Mouse (Mus musculus) thymus, postnatal 10 days (tissue): ENCODE data around the gene Sugct.
"Not testable (repeated sequence)": the region's sequence is repeated elsewhere in the genome, so short reads cannot be mapped to it uniquely, and the experiment has no call there.

Experiments
- DNase-seq, 2 experiments: peaks; one replicate each; pipeline ENCODE4 v3.0.0; 2021; ENCODE audit warnings: low spot score in 2 of 2

Gene Sugct

GRCm38 (mm10) chr13:17604670-17605069 lies 90.7 kb downstream of the Sugct start:
- no peak for DNase-seq

DNA sequence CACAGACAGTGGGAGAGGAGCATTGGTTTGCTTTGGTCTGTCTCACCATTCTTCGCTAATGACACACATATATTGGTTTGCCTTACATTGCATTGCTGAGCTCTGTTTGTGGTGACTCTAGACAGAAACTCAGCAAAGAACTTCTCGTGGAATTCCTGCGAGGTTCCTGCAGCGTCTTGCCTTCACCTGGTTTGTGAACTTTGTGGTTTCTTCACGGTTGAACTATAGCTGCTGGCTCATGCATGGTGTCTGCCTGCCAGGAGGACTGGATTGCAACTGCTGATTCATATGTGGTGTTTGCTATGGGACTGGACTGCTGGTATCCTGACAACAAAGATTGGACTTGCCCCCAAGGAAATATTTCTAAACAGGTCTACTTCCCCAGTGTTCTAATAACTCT lies 91.6 kb downstream of the Sugct start:
- no peak for DNase-seq

GRCm38 (mm10) chr13:17585267-17585913 lies 110.0 kb downstream of the Sugct start:
- no peak for DNase-seq

DNA sequence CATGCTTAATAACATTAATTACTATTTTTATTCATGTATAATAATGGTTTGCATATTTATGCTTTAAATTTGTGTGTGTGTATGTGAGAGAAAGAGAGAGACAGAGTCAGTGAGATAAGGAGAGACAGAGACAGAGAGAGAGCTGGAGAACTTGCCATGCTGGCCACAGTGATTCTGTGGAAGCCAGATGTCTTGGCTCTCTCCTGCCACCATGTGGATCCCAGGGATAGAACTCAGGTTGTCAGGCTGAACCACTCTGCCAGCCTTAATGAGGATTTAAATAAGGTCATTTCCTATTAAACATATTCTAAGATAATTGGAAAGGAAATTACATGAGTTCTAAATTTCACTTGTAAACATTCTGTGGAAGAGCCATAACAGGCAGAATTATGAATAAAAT lies 110.5 kb downstream of the Sugct start:
- DNase-seq = peak in 1 of 2 experiments; percentile 7

- DNase-seq = no peak
These were observed 113.7 kb downstream of the Sugct start for GRCm38 (mm10) chr13:17581684-17582083.

GRCm38 (mm10) chr13:17559357-17559756 lies 136.0 kb downstream of the Sugct start:
- DNase-seq = no peak

GRCm38 (mm10) chr13:17536341-17536740 lies 159.0 kb downstream of the Sugct start:
- DNase-seq = no peak

- DNase-seq = no peak
These were observed 160.5 kb downstream of the Sugct start for GRCm38 (mm10) chr13:17534871-17535270.

GRCm38 (mm10) chr13:17534469-17534868 lies 160.9 kb downstream of the Sugct start:
- no peak for DNase-seq

- no peak for DNase-seq
These were observed 184.1 kb downstream of the Sugct start for GRCm38 (mm10) chr13:17511184-17511778.

DNA sequence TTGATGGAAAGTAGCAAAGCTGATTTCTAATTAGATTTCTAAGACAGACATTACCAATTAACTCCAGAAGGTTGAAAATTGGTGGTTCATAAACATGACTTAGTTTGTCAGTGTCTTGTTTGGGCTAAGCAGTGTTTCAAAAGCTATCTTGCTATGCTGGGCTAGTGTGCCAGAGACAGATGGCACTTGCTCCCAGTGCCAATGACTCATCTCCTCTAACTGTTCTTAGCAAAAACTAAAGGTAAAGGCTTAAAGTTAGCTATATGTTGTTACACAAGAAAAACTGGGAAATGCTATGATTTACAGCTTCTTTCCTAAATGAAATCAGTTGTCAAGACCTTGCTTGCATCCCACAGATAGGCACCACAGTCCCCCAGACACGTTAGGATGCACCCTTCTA lies 200.4 kb downstream of the Sugct start:
- DNase-seq = no peak

DNA sequence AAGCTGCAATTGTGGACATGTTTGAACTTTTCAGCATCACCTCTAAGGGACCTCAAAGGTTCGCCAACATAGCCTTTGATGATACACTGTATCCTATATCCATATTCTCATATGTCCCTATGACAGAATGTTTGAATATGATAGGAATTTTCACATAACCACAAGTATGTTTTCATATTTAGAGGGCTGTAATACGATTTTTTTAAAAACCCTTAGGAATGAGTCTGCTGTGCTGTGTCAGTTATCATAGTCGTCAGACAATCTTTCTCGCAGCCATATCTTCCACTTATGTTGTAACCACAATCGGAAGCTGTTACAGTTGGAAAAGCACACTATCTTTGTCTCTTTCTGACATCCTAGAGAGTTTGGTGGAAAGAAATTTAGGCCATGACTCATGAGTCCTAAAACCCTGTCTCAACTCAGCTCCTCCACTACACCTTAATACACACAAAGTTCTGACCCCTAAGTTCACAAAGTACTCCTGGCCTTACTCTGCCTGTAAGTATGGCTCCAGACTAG lies 201.2 kb downstream of the Sugct start:
- no peak for DNase-seq

GRCm38 (mm10) chr13:17457981-17458380 lies 237.4 kb downstream of the Sugct start:
- DNase-seq = not testable (repeated sequence)

GRCm38 (mm10) chr13:17432139-17432916 lies 263.0 kb downstream of the Sugct start:
- peak in 1 of 2 experiments; percentile 47 for DNase-seq

GRCm38 (mm10) chr13:17421875-17422274 lies 273.5 kb downstream of the Sugct start:
- DNase-seq = no peak

DNA sequence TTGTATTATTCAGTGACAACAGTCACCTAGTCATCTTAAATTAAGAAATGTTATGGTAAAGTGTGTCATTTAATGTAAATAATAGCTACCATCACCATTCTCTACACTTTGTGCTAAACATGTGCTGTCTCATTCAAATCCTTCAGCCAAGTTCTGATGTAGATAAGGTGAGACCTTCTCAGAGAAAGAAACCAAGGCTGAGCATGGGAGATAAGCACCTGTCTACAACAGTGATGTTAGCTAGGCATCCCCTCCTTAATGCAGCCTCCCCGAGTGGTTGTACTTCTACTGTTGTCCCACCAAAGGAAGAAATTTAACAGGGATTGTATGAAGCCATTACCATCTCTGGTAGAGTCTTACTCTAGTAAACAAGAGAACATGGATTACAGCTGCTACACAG lies 274.8 kb downstream of the Sugct start:
- no peak for DNase-seq

DNA sequence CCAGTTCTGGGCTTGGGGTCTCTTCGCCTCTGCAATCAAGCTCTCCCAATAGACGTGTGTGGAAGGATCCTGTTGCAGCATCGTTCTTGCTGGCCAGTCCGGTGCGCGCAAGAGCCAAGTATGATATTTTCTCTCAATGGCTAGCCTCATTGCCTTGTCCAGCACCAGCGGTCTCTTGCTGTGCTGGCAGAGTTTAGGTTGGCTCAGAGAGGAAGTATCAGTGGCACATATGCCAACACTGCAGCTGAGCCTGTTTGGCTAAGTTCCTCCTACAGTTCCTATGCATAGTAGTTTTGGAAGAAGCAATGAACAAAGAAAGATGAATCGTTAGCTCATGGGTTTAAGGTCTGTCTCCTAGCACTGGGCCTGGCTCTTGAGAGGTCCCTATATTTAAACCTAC lies 352.5 kb downstream of the Sugct start:
- no peak for DNase-seq

GRCm38 (mm10) chr13:17335885-17336540 lies 359.3 kb downstream of the Sugct start:
- DNase-seq = no peak

- no peak for DNase-seq
These were observed 368.5 kb downstream of the Sugct start for GRCm38 (mm10) chr13:17326863-17327262.

- DNase-seq = no peak
These were observed 393.8 kb downstream of the Sugct start for GRCm38 (mm10) chr13:17301590-17301989.

DNA sequence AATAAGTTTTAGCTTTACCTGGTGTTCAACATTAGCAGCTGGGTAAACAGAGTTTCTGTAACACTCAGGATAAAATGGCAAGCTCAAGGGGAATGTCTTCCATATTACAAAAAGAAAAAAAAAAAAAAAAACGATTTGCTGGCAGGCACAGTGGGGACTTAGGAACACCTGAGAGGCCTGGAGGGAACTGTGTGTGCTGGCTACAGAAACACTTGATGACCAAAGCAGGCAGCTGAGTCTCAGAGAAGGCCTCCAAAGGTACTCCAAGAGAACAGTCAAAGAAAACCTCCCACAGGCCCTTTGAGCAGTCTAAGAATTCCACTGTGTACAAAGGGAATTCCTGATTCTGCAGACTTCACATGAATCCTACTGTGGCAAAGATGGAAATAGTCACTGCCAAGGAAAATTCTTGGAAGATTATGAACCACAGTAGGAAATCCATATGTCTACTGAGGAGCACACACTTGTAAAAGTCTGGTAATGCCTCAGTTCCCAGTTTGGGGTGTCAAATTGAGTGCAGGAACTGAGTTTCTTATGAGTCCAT lies 397.8 kb downstream of the Sugct start:
- no peak for DNase-seq

GRCm38 (mm10) chr13:17296912-17297311 lies 398.4 kb downstream of the Sugct start:
- DNase-seq = no peak
